Mouse (Mus musculus): ENCODE measurements around the gene Tbc1d22a. TPM values are rescaled to one million over a fixed set of nuclear protein-coding genes. Genes with fewer than 3 reads are reported as not detected.
"Not testable (repeated sequence)": the region's sequence is repeated elsewhere in the genome, so short reads cannot be mapped to it uniquely, and the experiment has no call there.

Gene Tbc1d22a
- polyA plus RNA-seq, 1 experiment from 2014 or later: 15.3 TPM

GRCm38 (mm10) chr15:86203942-86204561 lies 10.2 kb upstream of the Tbc1d22a start:
- Histone ChIP-seq H3K4me1 (replicated peaks; ENCODE audit: control insufficient read depth, insufficient read depth, low read length) (no peaks in the 10 kb centered on the region), H3K27me3 (replicated peaks; ENCODE audit: control insufficient read depth, insufficient read depth, low read length) (no peaks in the 10 kb centered on the region), H3K9me3 (ENCODE audit: control insufficient read depth) (no peaks in the 10 kb centered on the region), H3K27ac (ENCODE audit: low read depth, low read length) (no peak overlapping the region), H3K9ac (ENCODE audit: low read depth, low read length) (no peak overlapping the region), H3K4me3 (ENCODE audit: low read depth, low read length) (no peak overlapping the region), H3K4me2 (replicated peaks; ENCODE audit: low read depth) (peak overlapping the region; percentile 9; the same call in 1 of the 2 replicates), H3K36me3 (ENCODE audit: control insufficient read depth, insufficient read depth) (0 out of 2 replicates have a peak, but pooled peaks cover 3% of the 10 kb centered on the region)
- no peak for ATAC-seq
- WGBS: 58% methylated on average over 7 of the region's 7 CpGs
- TF ChIP-seq CTCF (IDR thresholded peaks at IDR 0.05; ENCODE audit: low read depth): no peak

GRCm38 (mm10) chr15:86205300-86205699 lies 9.0 kb upstream of the Tbc1d22a start:
- no peak overlapping the region for H3K4me3 ChIP-seq (ENCODE audit: low read depth, low read length)
- no peaks in the 10 kb centered on the region for H3K9me3 ChIP-seq (ENCODE audit: control insufficient read depth)
- no peak overlapping the region for H3K4me2 ChIP-seq (replicated peaks; ENCODE audit: low read depth)
- no peaks in the 10 kb centered on the region for H3K4me1 ChIP-seq (replicated peaks; ENCODE audit: control insufficient read depth, insufficient read depth, low read length)
- H3K27ac ChIP-seq (ENCODE audit: low read depth, low read length): no peak overlapping the region
- no peak overlapping the region for H3K9ac ChIP-seq (ENCODE audit: low read depth, low read length)
- ATAC-seq: no peak
- peak; percentile 73 for TF ChIP-seq CTCF (IDR thresholded peaks at IDR 0.05; ENCODE audit: low read depth)
- 0 out of 2 replicates have a peak, but pooled peaks cover 3% of the 10 kb centered on the region for H3K36me3 ChIP-seq (ENCODE audit: control insufficient read depth, insufficient read depth)
- WGBS: 61% methylated on average over 2 of the region's 2 CpGs
- no peaks in the 10 kb centered on the region for H3K27me3 ChIP-seq (replicated peaks; ENCODE audit: control insufficient read depth, insufficient read depth, low read length)

GRCm38 (mm10) chr15:86206385-86206784 lies 7.9 kb upstream of the Tbc1d22a start:
- Histone ChIP-seq H3K9ac (ENCODE audit: low read depth, low read length) (no peak overlapping the region), H3K36me3 (ENCODE audit: control insufficient read depth, insufficient read depth) (0 out of 2 replicates have a peak, but pooled peaks cover 3% of the 10 kb centered on the region), H3K4me2 (replicated peaks; ENCODE audit: low read depth) (0 out of 2 replicates have a peak overlapping the region, but pooled peaks have one; percentile 21), H3K27me3 (replicated peaks; ENCODE audit: control insufficient read depth, insufficient read depth, low read length) (no peaks in the 10 kb centered on the region), H3K9me3 (ENCODE audit: control insufficient read depth) (no peaks in the 10 kb centered on the region), H3K4me3 (ENCODE audit: low read depth, low read length) (no peak overlapping the region), H3K27ac (ENCODE audit: low read depth, low read length) (no peak overlapping the region; the same call in 1 of the 2 replicates), H3K4me1 (replicated peaks; ENCODE audit: control insufficient read depth, insufficient read depth, low read length) (no peaks in the 10 kb centered on the region)
- 54% methylated on average over 4 of the region's 4 CpGs for WGBS
- TF ChIP-seq CTCF (IDR thresholded peaks at IDR 0.05; ENCODE audit: low read depth): peak; percentile 17
- no peak for ATAC-seq

- WGBS: 83% methylated on average over 5 of the region's 5 CpGs
- not testable (repeated sequence) for H3K4me3 ChIP-seq (ENCODE audit: low read depth, low read length)
These were observed 2.1 kb upstream of the Tbc1d22a start for GRCm38 (mm10) chr15:86212193-86212592.

GRCm38 (mm10) chr15:86214549-86215201 lies 416 bp downstream of the Tbc1d22a start:
- ATAC-seq: peak; percentile 14; the same call in 1 of the 2 replicates
- Histone ChIP-seq H3K36me3 (ENCODE audit: control insufficient read depth, insufficient read depth) (no peaks in the 10 kb centered on the region), H3K27ac (ENCODE audit: low read depth, low read length) (peak overlapping the region; percentile 96), H3K4me3 (ENCODE audit: low read depth, low read length) (peak overlapping the region; percentile 92), H3K9ac (ENCODE audit: low read depth, low read length) (peak overlapping the region; percentile 76), H3K4me2 (replicated peaks; ENCODE audit: low read depth) (peak overlapping the region; percentile 99), H3K4me1 (replicated peaks; ENCODE audit: control insufficient read depth, insufficient read depth, low read length) (no peaks in the 10 kb centered on the region; the same call in 1 of the 2 replicates), H3K27me3 (replicated peaks; ENCODE audit: control insufficient read depth, insufficient read depth, low read length) (no peaks in the 10 kb centered on the region), H3K9me3 (ENCODE audit: control insufficient read depth) (no peaks in the 10 kb centered on the region)
- WGBS: 8% methylated on average over 25 of the region's 25 CpGs
- TF ChIP-seq CTCF (IDR thresholded peaks at IDR 0.05; ENCODE audit: low read depth): no peak

More at GRCm38 (mm10) chr15:86212193-86212592, 2.1 kb upstream of the Tbc1d22a start:
- H3K9ac ChIP-seq (ENCODE audit: low read depth, low read length); ATAC-seq; H3K9me3 ChIP-seq (ENCODE audit: control insufficient read depth); H3K36me3 ChIP-seq (ENCODE audit: control insufficient read depth, insufficient read depth); H3K4me2 ChIP-seq (replicated peaks; ENCODE audit: low read depth); H3K27ac ChIP-seq (ENCODE audit: low read depth, low read length); H3K4me1 ChIP-seq (replicated peaks; ENCODE audit: control insufficient read depth, insufficient read depth, low read length); H3K27me3 ChIP-seq (replicated peaks; ENCODE audit: control insufficient read depth, insufficient read depth, low read length): not testable (repeated sequence)

GRCm38 (mm10) chr15:86216641-86217040 lies 2.4 kb downstream of the Tbc1d22a start:
- not testable (repeated sequence) for H3K9ac ChIP-seq (ENCODE audit: low read depth, low read length); H3K4me2 ChIP-seq (replicated peaks; ENCODE audit: low read depth); H3K27ac ChIP-seq (ENCODE audit: low read depth, low read length); ATAC-seq; H3K4me3 ChIP-seq (ENCODE audit: low read depth, low read length); H3K36me3 ChIP-seq (ENCODE audit: control insufficient read depth, insufficient read depth); H3K4me1 ChIP-seq (replicated peaks; ENCODE audit: control insufficient read depth, insufficient read depth, low read length); H3K9me3 ChIP-seq (ENCODE audit: control insufficient read depth); H3K27me3 ChIP-seq (replicated peaks; ENCODE audit: control insufficient read depth, insufficient read depth, low read length)
- 90% methylated on average over 9 of the region's 9 CpGs for WGBS

Measured in intestine, postnatal 0 days (tissue).